Mouse (Mus musculus): ENCODE data around the gene Olfr1500. TPM values are rescaled to one million over a fixed set of nuclear protein-coding genes. Genes with fewer than 3 reads are reported as not detected.

Olfr1500 gene
- total RNA-seq (2023): not detected

DNA sequence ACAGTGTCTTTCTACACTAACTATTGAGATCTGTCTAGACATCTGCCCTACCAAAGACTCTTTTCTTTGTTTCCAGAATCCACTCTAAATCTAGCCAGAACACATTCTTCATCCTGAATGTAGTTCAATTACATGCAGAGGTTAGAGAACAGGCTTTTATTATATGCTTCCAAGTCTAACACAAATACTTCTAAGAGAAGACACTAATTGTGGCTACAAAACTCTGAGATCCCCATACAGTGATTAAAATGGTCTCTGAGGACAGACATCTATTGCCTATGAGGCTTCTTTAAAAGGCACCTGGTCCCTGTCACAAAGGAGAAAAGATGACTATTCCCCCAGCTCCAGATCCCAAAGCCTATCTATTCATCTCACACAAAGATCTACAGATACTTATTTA is at the start of gene Olfr1500:
Olfr1500 (minus strand) TSS at position 101 of the 400 bp plus-strand sequence.

DNA sequence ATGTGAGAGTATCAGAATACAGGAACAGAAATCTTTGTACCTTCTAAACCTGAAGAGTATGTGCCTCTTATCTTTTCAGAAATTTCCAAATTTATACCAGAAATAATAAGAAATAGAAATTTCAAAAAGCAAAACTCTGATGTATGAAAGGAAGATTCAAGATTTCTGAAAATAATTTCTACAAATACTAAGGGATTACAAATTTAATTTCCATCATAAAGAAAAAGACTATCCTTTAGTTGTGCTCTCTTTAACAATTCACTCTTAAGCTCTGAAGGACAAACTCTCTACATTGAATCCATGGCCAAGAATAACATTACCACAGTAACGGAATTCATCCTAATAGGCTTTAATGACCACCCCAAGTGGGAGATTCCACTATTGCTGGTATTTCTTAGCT is 31.2 kb upstream of the Olfr1500 start, which contains the start of gene Olfr1502:
Olfr1502 (plus strand) TSS at position 301 of the 400 bp plus-strand sequence.

DNA sequence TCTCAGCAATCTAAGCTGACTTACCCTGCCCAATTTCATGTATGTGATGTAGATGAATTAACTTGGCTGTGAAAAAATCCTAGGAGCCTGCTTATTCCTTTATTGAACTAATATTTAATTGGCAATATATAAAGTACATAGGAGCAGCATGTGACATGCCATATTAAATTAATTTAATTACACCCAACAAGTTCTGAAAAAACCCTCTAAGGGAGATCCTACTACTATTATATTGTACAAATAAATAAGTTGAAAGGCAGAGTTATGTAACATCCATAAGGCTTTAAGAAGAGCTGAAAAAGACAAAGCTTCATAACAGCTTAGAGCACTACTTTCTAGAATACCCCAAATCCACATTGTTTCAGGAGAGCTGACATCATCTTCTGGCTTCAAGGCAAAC is 20.3 kb upstream of the Olfr1500 start, which contains the start of gene Olfr1501:
Olfr1501 (minus strand) TSS at position 101 of the 400 bp plus-strand sequence.

DNA sequence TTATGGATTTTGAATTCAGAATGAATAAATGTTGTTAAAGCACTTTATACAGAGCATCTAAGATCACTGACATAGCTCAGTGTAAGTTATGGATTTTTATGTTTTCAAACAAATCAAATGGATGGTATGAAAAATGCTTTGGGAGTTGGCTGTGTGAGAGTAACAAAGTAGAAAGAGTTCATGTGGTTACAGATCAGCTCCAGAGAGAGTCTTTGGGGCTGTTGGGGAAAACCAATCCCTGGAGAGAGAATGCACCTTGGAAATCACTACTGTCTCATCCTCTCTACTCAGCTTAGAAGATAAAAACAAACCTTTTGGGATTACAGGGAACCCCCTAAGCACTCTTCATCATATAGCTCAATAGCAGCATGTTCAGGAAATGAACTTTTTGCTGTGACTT is 10.9 kb downstream of the Olfr1500 start, which contains the start of gene Olfr1499:
Olfr1499 (minus strand) TSS at position 101 of the 400 bp plus-strand sequence.

DNA sequence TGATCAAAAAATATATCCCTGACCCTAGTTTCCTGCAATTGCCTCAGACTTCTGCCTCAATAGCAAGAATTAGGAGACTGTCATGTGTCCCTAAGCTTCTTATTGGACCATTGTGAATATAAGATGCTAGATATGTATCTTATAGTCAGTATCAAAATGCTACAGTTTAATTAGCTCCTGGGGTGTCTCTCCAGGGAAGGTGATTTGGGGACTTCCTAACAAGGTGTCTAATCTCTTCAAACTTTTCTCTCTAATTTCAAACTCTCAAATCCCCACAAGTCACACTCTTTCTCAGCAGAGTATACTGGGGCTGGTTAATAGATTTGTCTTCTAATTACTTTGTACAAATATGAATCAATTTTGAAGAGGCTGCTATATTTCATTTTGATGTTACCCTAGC is 32.2 kb downstream of the Olfr1500 start, which contains the start of gene Olfr1497:
Olfr1497 (minus strand) TSS at position 101 of the 400 bp plus-strand sequence.

DNA sequence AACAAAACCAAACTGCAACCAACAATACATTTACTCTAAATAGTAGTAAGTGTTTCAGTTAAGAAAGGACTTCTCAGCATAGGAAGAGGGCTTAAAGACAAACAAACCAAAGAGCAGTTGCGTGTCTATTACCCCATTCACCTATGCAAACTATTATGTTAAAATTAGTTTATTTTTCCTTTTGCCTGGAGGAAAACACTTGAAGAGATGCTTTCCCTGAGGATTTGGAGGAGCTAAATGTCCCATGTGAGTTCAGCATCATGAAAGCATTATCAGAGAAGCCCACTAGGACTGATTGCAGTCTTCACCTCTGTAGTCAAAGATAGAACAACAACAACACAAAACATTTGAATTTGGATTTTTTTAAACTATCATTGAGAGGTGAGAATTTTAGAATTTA is 52.7 kb downstream of the Olfr1500 start, which contains the start of gene Olfr1496:
Olfr1496 (plus strand) TSS at position 301 of the 400 bp plus-strand sequence.

Other genes with a start within 250 kb of the Olfr1500 start
- gene Olfr1484, start 247.0 kb downstream of the Olfr1500 start, total RNA-seq (2023): not detected
- not detected for gene Olfr1487, start 213.1 kb downstream of the Olfr1500 start, total RNA-seq (2023)
- not detected for gene Olfr1489, start 198.9 kb downstream of the Olfr1500 start, total RNA-seq (2023)
- gene Olfr1490, start 179.4 kb downstream of the Olfr1500 start, total RNA-seq (2023): not detected
- gene Olfr1491, start 133.2 kb downstream of the Olfr1500 start, total RNA-seq (2023): not detected
- not detected for gene Olfr1493-ps1, start 107.2 kb downstream of the Olfr1500 start, total RNA-seq (2023)
- not detected for gene Olfr1494, start 90.8 kb downstream of the Olfr1500 start, total RNA-seq (2023)
- gene Olfr1495, start 65.9 kb downstream of the Olfr1500 start, total RNA-seq (2023): not detected
- not detected for gene Olfr1496, start 52.6 kb downstream of the Olfr1500 start, total RNA-seq (2023)
- not detected for gene Olfr1497, start 32.3 kb downstream of the Olfr1500 start, total RNA-seq (2023)
- gene Olfr1499, start 11.0 kb downstream of the Olfr1500 start, total RNA-seq (2023): not detected
- not detected for gene Olfr1501, start 20.2 kb upstream of the Olfr1500 start, total RNA-seq (2023)
- not detected for gene Olfr1502, start 31.3 kb upstream of the Olfr1500 start, total RNA-seq (2023)
- gene Olfr1504, start 67.4 kb upstream of the Olfr1500 start, total RNA-seq (2023): not detected
- gene Olfr1505, start 83.0 kb upstream of the Olfr1500 start, total RNA-seq (2023): not detected